Mouse (Mus musculus): ENCODE measurements at regions not wholly inside any gene's neighbourhood (a gene's known extent, or its start where the extent isn't known, plus 50 kb on each side); places are given as distances from the start of the nearest gene placed in this dataset.

GRCm38 (mm10) chr12:70579328-70579905, 126.5 kb downstream of the Tmx1 start:
- no peak for TF ChIP-seq CTCF (IDR thresholded peaks at IDR 0.05)
- TF ChIP-seq POLR2A (IDR thresholded peaks at IDR 0.05; ENCODE audit: insufficient read depth, low read depth, low read length), result no peak

All from heart, adult 2 months (tissue).